Mouse (Mus musculus) testis, adult 2 months (tissue): ENCODE measurements around the gene Clec4e.

Experiments
- CTCF ChIP-seq: fragments of 200-500 bp; IDR thresholded peaks from 2 replicates; pipeline ENCODE4 v1.5.1; 2012; ENCODE audit warnings: low read depth, mild to moderate bottlenecking, inconsistent platforms, low read length, moderate library complexity; ENCODE audit not compliant: control insufficient read depth, insufficient read depth, insufficient replicate concordance
- POLR2A ChIP-seq: fragments of 200-500 bp; IDR thresholded peaks from 2 replicates; pipeline ENCODE4 v1.6.1; 2012; ENCODE audit warnings: low read depth, mild to moderate bottlenecking, inconsistent platforms, low read length, moderate library complexity; ENCODE audit not compliant: control insufficient read depth

DNA sequence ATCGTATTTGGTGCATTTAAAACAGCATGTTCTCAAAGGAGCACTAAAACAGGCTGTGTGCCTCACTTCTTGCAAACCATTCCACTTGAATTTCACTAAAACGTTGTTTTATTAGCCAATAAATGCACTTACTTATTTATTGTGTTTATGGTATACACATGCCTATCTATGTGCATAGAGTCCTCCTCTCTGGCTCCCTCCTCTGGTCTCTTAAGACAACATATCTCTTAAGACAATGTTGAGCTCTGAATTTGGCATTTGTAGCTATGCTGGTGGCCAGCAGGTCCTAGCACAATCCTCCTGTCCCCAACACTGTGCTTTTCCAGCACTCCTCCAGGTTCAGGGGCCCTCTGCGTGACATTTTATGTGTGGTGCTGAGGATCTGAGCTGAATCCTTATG is 30.7 kb downstream of the Clec4e start:
- TF ChIP-seq POLR2A (no peak), CTCF (no peak)
